Mouse (Mus musculus) urinary bladder, postnatal 14 days (tissue): ENCODE measurements around the gene Prr14l.
"Not testable (repeated sequence)": the region's sequence is repeated elsewhere in the genome, so short reads cannot be mapped to it uniquely, and the experiment has no call there.

Experiments
- DNase-seq: peaks from one replicate; pipeline ENCODE4 v3.0.0; 2021; ENCODE audit warnings: low spot score

Prr14l gene

GRCm38 (mm10) chr5:32785313-32785915, 68.6 kb downstream of the Prr14l start, which contains the start of gene Pisd:
Pisd (minus strand) TSS chr5:32785646.
- DNase-seq: peak; percentile 96

- DNase-seq: no peak
Observed at GRCm38 (mm10) chr5:32784726-32785125, 69.3 kb downstream of the Prr14l start.

- no peak for DNase-seq
Observed at GRCm38 (mm10) chr5:32781596-32781995, 72.5 kb downstream of the Prr14l start.

GRCm38 (mm10) chr5:32778168-32778567, 75.9 kb downstream of the Prr14l start:
- DNase-seq: no peak

GRCm38 (mm10) chr5:32772361-32772760, 81.7 kb downstream of the Prr14l start:
- no peak for DNase-seq

GRCm38 (mm10) chr5:32767636-32768373, 86.3 kb downstream of the Prr14l start:
- no peak for DNase-seq

- DNase-seq: no peak
Observed at GRCm38 (mm10) chr5:32767004-32767403, 87.1 kb downstream of the Prr14l start.

GRCm38 (mm10) chr5:32761566-32762140, 92.4 kb downstream of the Prr14l start:
- DNase-seq: no peak

- no peak for DNase-seq
Observed at GRCm38 (mm10) chr5:32760787-32761186, 93.3 kb downstream of the Prr14l start.

- DNase-seq: not testable (repeated sequence)
Observed at GRCm38 (mm10) chr5:32760352-32760751, 93.7 kb downstream of the Prr14l start.

- no peak for DNase-seq
Observed at GRCm38 (mm10) chr5:32759662-32760061, 94.4 kb downstream of the Prr14l start.

- DNase-seq: no peak
Observed at GRCm38 (mm10) chr5:32756141-32756540, 97.9 kb downstream of the Prr14l start.

- no peak for DNase-seq
Observed at GRCm38 (mm10) chr5:32751736-32752135, 102.3 kb downstream of the Prr14l start.

- DNase-seq: no peak
Observed at GRCm38 (mm10) chr5:32748936-32749335, 105.1 kb downstream of the Prr14l start.

- DNase-seq: peak; percentile 37
Observed at GRCm38 (mm10) chr5:32747650-32748375, 106.2 kb downstream of the Prr14l start.

GRCm38 (mm10) chr5:32745705-32746655, 108.1 kb downstream of the Prr14l start:
- DNase-seq: peak; percentile 82

GRCm38 (mm10) chr5:32742149-32742548, 111.9 kb downstream of the Prr14l start:
- no peak for DNase-seq

GRCm38 (mm10) chr5:32741377-32741776, 112.7 kb downstream of the Prr14l start:
- DNase-seq: not testable (repeated sequence)

GRCm38 (mm10) chr5:32740850-32741249, 113.2 kb downstream of the Prr14l start:
- DNase-seq: not testable (repeated sequence)

GRCm38 (mm10) chr5:32740138-32740537, 113.9 kb downstream of the Prr14l start:
- DNase-seq: no peak
